Mouse (Mus musculus) thymus, adult 2 months (tissue): ENCODE results near the gene Wwox.

Experiments used
- CTCF ChIP-seq: fragments of 200-500 bp; IDR thresholded peaks from 2 replicates; pipeline ENCODE4 v1.5.1; 2012; ENCODE audit warnings: mild to moderate bottlenecking, control low read depth, low read length, moderate library complexity, borderline replicate concordance; ENCODE audit not compliant: control insufficient read depth, poor library complexity, insufficient read depth; ENCODE audit errors: extremely low read depth
- POLR2A ChIP-seq: fragments of 200-500 bp; IDR thresholded peaks from 2 replicates; pipeline ENCODE4 v1.6.1; 2012; ENCODE audit warnings: mild to moderate bottlenecking, low read length, control low read depth, moderate library complexity; ENCODE audit not compliant: control insufficient read depth, poor library complexity, insufficient read depth; ENCODE audit errors: extremely low read depth

DNA sequence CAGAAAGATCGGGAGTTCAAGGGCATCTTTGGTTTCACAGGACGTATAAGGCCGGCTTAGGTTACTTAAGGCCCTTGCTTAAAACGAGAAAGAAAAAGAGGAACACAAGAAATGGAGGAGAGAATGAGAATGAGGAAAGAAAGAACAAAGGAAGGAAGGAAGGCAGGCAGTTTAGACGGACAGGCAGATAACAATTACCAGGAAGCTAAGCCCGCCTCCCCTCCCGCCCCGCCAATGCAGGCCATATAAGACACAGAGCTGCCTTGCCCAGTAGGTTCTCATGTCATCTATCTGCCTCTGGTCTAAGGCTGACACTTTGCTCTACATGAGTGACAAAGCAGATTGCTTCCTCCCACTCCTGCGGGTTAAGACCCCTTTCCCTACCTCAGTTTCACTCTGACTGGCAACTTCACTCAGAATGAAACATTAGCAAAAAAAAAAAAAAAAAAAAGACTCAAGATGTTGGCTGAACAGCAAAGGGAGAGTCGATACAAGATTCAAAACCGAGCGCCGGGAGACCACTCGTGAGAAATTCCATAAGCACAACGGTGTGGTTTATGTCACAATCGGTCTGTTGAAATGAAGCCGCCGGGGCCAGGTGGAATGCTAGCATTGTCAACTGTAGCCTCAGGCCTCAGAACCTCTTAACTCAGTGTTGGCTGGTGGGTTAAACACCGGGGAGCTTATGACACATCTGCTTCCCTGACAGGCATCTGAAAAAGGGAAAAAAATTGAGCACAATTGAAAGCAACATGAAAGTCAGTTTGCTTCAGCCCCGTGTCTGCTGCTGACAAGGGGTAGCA lies 787.5 kb downstream of the Wwox start:
- TF ChIP-seq CTCF (no peak), POLR2A (no peak)
